Mouse (Mus musculus): ENCODE data around the gene 1700028P14Rik. TPM values are rescaled to one million over a fixed set of nuclear protein-coding genes. Genes with fewer than 3 reads are reported as not detected.
A peak's percentile ranks its signal among the peaks of the same experiment; 100 is the strongest.

1700028P14Rik gene
- polyA plus RNA-seq, 1 experiment from 2014 or later, result 0.89 TPM

DNA sequence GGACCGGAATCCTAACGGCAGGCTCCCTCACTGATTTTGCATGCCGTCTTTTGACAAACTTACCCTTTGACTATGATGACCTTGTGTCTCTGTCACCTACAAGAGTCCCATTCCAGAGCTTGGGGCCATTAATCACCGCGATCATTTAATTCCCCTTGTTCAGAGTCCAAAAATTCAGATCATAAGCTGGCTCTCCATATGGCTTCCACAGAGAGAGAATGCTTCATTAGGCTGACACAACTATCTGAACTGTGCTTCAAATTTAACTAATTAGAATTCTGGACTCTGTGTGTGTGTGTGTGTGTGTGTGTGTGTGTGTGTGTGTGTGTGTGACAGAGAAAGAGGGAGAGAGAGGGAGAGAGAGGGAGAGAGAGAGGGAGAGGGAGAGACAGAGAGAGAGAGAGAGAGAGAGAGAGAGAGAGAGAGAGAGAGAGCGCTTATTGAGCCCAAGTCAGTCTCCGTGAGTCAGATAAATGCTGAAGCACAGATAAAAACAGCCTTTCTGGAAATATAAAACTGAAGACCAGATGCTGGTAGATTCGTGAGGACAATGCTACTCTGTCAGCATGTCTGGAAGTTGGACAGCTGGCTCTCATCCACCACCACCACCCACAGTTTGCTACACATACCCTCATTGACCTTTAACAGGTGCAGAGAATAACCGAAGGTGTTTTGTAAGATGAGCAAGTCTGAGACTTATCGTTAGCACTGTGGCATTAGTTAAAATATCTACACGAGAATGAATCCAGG is 73.8 kb downstream of the 1700028P14Rik start:
- no peak overlapping the region for H3K9ac ChIP-seq
- H3K27ac ChIP-seq, result no peak overlapping the region
- no peak for ATAC-seq (ENCODE audit: low FRiP score)
- WGBS, result 78% methylated on average over 11 of the region's 11 CpGs
- no peaks in the 10 kb centered on the region for H3K27me3 ChIP-seq
- no peaks in the 10 kb centered on the region for H3K36me3 ChIP-seq (replicated peaks)
- no peaks in the 10 kb centered on the region for H3K9me3 ChIP-seq
- H3K4me2 ChIP-seq, result no peak overlapping the region
- no peak overlapping the region for H3K4me3 ChIP-seq (replicated peaks)
- no peaks in the 10 kb centered on the region for H3K4me1 ChIP-seq

DNA sequence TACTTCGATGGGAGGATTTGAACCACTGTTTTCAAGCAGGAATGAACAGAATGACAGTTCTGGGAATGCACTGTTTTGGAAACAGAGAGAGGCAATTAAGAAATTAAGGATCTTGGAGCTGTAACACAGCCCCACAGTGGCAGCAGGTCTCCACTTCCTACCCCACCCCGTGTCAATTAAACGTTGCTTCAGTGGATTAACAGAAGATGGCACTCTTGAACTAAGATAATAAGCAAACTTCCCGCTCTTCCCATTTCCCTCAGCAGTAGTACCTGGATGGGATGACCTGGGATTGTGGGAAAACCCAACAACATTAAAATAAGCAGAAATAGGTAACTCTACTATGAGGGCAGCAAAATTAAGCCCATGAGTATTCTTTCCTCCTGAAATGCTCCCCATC is 75.9 kb downstream of the 1700028P14Rik start:
- H3K36me3 ChIP-seq (replicated peaks), result no peaks in the 10 kb centered on the region
- no peaks in the 10 kb centered on the region for H3K9me3 ChIP-seq
- no peak overlapping the region for H3K27ac ChIP-seq
- no peaks in the 10 kb centered on the region for H3K4me1 ChIP-seq
- 53% methylated on average over 4 of the region's 4 CpGs for WGBS
- no peaks in the 10 kb centered on the region for H3K27me3 ChIP-seq
- no peak overlapping the region for H3K9ac ChIP-seq
- ATAC-seq (ENCODE audit: low FRiP score), result no peak
- no peak overlapping the region for H3K4me2 ChIP-seq
- H3K4me3 ChIP-seq (replicated peaks), result no peak overlapping the region

DNA sequence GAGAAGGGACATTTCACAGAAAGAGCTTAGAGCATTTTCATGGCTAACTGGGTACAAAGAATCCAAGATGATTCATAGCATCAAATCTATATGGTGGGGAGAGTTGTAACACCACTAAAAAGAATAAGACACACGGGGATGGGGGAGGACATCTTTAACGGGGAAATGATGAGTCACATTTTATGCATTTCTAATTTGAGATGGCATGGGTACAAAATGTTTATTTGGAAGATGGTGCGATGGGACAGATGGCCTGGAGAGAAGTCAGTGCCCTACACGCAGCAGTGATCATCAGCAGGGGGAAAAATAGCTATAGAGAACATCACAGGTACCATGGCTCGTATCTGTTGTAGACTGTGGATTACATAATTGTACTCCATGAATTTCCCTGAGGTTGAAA is 88.9 kb downstream of the 1700028P14Rik start:
- Histone ChIP-seq H3K4me1 (no peaks in the 10 kb centered on the region), H3K9ac (no peak overlapping the region), H3K27ac (no peak overlapping the region), H3K4me2 (no peak overlapping the region), H3K36me3 (replicated peaks) (no peaks in the 10 kb centered on the region), H3K9me3 (no peaks in the 10 kb centered on the region), H3K4me3 (replicated peaks) (no peak overlapping the region), H3K27me3 (no peaks in the 10 kb centered on the region)
- no peak for ATAC-seq (ENCODE audit: low FRiP score)
- 92% methylated on average over 5 of the region's 5 CpGs for WGBS

DNA sequence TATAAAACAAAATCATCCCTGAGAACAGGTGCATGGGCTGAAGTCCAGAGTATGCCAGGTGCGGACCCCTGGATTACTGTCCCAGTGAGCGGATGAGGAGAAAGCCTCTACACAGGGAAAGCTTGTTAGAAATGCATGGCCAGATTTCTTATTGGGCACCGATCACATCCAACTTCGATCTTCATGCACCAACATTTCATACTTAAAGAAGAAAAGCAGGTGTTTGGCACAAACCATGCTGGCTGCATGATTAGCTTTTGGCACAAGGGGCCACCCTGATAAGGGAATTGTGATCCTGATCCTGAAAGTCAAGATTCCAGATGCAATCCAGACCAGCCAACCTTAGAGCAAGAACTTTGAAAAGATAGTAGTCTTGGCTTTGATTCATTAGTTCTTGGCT is 90.0 kb downstream of the 1700028P14Rik start:
- ATAC-seq (ENCODE audit: low FRiP score), result no peak
- WGBS, result 98% methylated on average over 4 of the region's 4 CpGs

DNA sequence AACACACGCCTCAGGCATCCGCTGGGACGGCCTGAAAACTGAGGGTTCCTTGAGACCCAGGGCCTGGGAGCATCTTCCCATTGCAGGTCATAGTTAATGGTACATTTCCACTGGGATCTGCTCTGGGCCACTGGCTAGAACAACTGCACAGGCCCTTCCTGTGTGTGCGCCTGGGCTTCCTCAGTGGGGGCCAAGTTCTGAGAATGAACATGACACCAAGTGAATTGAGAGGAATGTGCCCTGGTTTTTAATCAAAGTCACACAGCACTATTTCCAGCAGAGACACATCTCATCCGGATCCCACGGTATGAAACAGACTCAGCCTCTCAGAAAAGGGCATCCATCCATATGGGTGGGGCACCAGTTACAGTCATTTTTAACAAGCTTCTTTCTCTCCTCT is 90.6 kb downstream of the 1700028P14Rik start:
- H3K36me3 ChIP-seq (replicated peaks), result no peaks in the 10 kb centered on the region
- 92% methylated on average over 6 of the region's 6 CpGs for WGBS
- no peaks in the 10 kb centered on the region for H3K27me3 ChIP-seq
- no peak overlapping the region for H3K9ac ChIP-seq
- no peak overlapping the region for H3K4me3 ChIP-seq (replicated peaks)
- no peak overlapping the region for H3K4me2 ChIP-seq
- no peak for ATAC-seq (ENCODE audit: low FRiP score)
- H3K27ac ChIP-seq, result no peak overlapping the region
- H3K4me1 ChIP-seq, result no peaks in the 10 kb centered on the region
- H3K9me3 ChIP-seq, result no peaks in the 10 kb centered on the region

More for the DNA sequence above, 90.0 kb downstream of the 1700028P14Rik start:
- Histone ChIP-seq H3K9ac (no peak overlapping the region), H3K4me3 (replicated peaks) (no peak overlapping the region), H3K36me3 (replicated peaks) (no peaks in the 10 kb centered on the region), H3K27me3 (no peaks in the 10 kb centered on the region), H3K4me1 (no peaks in the 10 kb centered on the region), H3K27ac (no peak overlapping the region), H3K9me3 (no peaks in the 10 kb centered on the region), H3K4me2 (no peak overlapping the region)

DNA sequence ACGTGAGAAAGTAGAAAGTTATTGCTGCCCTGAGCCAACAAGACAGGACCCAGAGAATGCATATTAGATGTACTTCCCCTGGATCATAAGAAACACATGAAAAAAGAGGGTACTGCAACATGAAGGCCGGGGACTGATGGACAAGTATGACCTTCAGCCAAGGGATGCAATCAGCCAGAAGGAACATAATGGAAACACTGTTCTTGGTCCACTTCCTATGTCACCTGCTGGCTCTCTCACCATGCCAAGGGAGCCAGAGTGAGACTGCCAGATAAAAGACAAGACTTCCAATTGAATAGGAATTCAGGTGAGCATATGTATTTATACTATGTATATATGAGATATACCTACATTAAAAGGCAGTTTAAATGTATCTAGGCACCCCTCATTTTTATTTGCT is 99.2 kb downstream of the 1700028P14Rik start:
- H3K4me3 ChIP-seq (replicated peaks), result no peak overlapping the region
- H3K36me3 ChIP-seq (replicated peaks), result no peaks in the 10 kb centered on the region
- H3K9me3 ChIP-seq, result no peaks in the 10 kb centered on the region
- ATAC-seq (ENCODE audit: low FRiP score), result no peak
- H3K4me1 ChIP-seq, result no peaks in the 10 kb centered on the region
- no peaks in the 10 kb centered on the region for H3K27me3 ChIP-seq
- H3K4me2 ChIP-seq, result no peak overlapping the region
- WGBS, result 80% methylated on average over 2 of the region's 2 CpGs
- H3K9ac ChIP-seq, result no peak overlapping the region
- H3K27ac ChIP-seq, result no peak overlapping the region

DNA sequence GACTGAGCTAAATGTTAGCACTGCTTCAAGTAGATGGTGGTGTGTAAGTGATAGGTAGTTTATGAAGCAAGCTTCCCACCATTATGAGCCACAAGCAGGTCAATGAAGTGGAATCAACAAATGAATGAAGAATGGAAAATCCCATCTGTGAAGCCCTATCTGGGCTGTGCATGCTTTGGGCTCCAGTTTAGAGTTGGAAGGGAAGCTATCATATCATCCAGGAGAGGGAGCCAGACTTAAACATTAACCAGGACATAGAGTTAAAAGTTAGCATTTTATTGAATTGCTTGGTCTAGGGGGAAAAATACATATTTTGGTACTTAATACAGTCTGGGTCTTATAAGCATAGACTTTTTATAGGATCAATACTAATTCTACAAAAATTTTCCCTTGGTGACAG is 107.0 kb downstream of the 1700028P14Rik start:
- no peaks in the 10 kb centered on the region for H3K9me3 ChIP-seq
- H3K4me2 ChIP-seq, result no peak overlapping the region
- ATAC-seq (ENCODE audit: low FRiP score), result no peak
- no peak overlapping the region for H3K9ac ChIP-seq
- no peaks in the 10 kb centered on the region for H3K36me3 ChIP-seq (replicated peaks)
- no peaks in the 10 kb centered on the region for H3K27me3 ChIP-seq
- no peak overlapping the region for H3K4me3 ChIP-seq (replicated peaks)
- no peaks in the 10 kb centered on the region for H3K4me1 ChIP-seq
- no peak overlapping the region for H3K27ac ChIP-seq

DNA sequence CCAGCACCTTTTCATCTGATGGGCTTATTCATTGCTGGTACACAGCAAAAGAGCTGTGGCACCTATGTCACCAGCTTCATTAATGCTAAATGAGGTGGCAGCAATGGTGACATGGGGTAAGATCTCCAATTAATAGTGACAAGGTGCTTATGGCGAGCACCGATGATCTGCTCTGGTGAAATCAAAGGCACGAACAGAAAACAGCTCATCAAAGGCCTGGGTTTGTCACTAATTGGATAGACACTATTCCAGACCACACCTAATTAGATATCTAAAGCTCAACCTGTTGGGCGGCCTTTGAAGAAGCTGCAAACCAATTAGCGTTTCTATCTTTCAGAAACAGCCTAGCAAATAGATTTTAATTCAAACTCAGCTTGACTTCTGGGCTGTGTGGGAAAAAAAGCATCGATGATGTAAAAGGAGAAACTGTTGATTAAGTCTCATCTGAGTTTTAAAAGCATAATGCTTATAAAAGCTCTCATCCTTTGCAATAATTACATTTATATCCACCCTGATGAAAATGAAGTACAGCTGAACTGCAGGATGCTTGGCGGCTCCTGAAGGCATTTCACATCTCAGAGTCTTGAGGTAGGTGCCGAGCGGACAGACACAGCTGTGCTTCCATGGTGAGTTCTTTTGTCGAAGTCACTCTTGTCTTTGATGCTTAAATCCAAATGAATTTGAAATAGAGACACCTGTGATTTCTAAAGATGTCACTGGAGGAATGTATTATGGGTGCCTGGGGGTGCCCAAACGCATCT is 109.2 kb downstream of the 1700028P14Rik start:
- Histone ChIP-seq H3K9ac (no peak overlapping the region), H3K9me3 (no peaks in the 10 kb centered on the region), H3K27me3 (no peaks in the 10 kb centered on the region), H3K36me3 (replicated peaks) (no peaks in the 10 kb centered on the region), H3K4me3 (replicated peaks) (no peak overlapping the region), H3K4me2 (no peak overlapping the region), H3K27ac (peak overlapping the region; percentile 38; the same call in 1 of the 2 replicates), H3K4me1 (no peaks in the 10 kb centered on the region; the same call in 1 of the 2 replicates)
- WGBS, result 31% methylated on average over 11 of the region's 11 CpGs
- ATAC-seq (ENCODE audit: low FRiP score), result peak; percentile 87

DNA sequence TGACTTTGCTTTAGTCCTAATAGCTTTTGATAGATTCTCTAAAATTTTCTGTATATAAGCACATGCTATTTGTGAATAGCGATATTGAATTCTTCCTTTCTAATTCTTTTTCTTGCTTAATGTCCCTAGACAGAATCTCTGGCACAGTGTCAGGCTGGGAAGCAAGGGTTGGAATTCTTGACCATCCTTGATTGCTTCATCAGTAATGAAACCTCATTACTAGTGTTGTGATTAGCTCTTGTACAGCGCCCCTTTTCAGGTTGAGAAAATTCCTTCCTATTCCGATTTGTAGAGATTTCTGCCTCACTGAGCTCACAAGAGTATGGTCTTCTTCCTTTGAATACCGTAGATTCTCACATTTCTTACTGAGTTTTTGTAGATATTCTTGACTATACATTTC is 109.9 kb downstream of the 1700028P14Rik start:
- Histone ChIP-seq H3K9ac (no peak overlapping the region), H3K36me3 (replicated peaks) (no peaks in the 10 kb centered on the region), H3K4me1 (no peaks in the 10 kb centered on the region; the same call in 1 of the 2 replicates), H3K4me3 (replicated peaks) (no peak overlapping the region), H3K27me3 (no peaks in the 10 kb centered on the region), H3K27ac (peak overlapping the region; percentile 38; the same call in 1 of the 2 replicates), H3K9me3 (no peaks in the 10 kb centered on the region), H3K4me2 (no peak overlapping the region)
- 53% methylated on average over 4 of the region's 4 CpGs for WGBS
- peak; percentile 67; the same call in 1 of the 2 replicates for ATAC-seq (ENCODE audit: low FRiP score)

DNA sequence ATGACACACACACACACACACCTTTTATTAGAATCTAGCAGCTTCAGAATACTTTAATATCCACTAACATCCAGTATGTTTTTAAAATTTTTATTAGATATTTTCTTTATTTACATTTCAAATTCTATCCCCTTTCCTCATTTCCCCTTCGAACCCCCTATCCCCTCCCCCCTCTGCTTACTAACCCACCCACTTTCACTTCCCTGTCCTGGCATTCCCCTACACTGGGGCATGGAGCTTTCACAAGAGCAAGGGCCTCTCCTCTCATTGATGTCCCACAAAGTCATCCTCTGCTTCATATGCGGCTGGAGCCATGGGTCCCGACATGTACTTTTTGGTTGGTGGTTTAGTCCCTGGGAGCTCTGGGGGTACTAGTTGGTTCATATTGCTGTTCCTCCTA is 116.9 kb downstream of the 1700028P14Rik start:
- WGBS, result 94% methylated on average over 3 of the region's 3 CpGs
- Histone ChIP-seq H3K9me3 (no peaks in the 10 kb centered on the region), H3K27me3 (no peaks in the 10 kb centered on the region), H3K36me3 (replicated peaks) (no peaks in the 10 kb centered on the region), H3K9ac (no peak overlapping the region), H3K4me3 (replicated peaks) (no peak overlapping the region), H3K4me2 (no peak overlapping the region), H3K4me1 (no peaks in the 10 kb centered on the region; the same call in none of the 2 replicates), H3K27ac (no peak overlapping the region)
- ATAC-seq (ENCODE audit: low FRiP score), result no peak

DNA sequence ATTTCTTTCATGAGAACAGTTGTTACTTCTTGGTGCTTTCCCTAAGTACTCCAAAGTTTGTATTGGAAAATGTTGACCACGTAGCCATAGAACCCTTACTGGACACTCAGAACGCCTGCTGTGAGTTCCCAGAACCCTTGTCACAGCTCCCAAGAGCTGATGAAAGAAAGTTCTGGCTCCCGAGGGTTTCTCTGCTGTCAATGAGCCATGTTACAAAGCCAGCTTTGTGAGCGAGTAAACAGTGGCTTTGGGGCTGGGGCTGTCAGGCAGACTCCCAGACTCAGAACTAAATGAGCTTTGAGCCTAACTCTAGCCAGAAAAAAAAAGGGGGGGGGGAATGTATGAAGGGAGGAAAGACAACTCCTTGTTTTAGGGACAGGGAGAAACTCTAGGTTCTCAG is 120.7 kb downstream of the 1700028P14Rik start:
- no peak overlapping the region for H3K9ac ChIP-seq
- H3K4me1 ChIP-seq, result no peaks in the 10 kb centered on the region; the same call in 1 of the 2 replicates
- no peak overlapping the region for H3K4me2 ChIP-seq
- no peak for ATAC-seq (ENCODE audit: low FRiP score)
- 14% methylated on average over 4 of the region's 4 CpGs for WGBS
- H3K36me3 ChIP-seq (replicated peaks), result no peaks in the 10 kb centered on the region
- H3K27ac ChIP-seq, result no peak overlapping the region
- H3K4me3 ChIP-seq (replicated peaks), result no peak overlapping the region
- H3K9me3 ChIP-seq, result no peaks in the 10 kb centered on the region
- no peaks in the 10 kb centered on the region for H3K27me3 ChIP-seq

DNA sequence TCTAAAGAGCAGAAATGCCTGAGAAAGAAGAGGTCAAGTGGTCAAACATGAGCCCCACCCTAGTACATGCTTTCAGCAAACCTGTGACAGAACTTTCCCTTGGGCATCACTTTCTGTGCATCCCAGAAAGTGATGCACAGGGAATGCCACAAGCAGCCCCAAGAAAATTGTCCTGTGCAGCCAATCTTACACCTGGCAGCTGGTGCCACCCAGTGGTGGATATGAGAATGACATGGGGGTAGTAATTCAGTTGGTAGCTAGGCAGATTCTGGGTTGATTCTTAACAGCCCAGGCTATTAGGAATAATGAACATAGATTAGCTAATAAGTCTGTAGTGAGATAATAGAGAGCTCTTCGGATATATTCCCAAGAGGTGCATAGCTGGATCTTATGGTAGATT is 128.9 kb downstream of the 1700028P14Rik start:
- Histone ChIP-seq H3K36me3 (replicated peaks) (no peaks in the 10 kb centered on the region), H3K4me2 (no peak overlapping the region), H3K27ac (no peak overlapping the region), H3K9ac (no peak overlapping the region), H3K27me3 (no peaks in the 10 kb centered on the region), H3K4me1 (no peaks in the 10 kb centered on the region), H3K9me3 (no peaks in the 10 kb centered on the region), H3K4me3 (replicated peaks) (no peak overlapping the region)
- 14% methylated on average over 1 of the region's 1 CpGs for WGBS
- ATAC-seq (ENCODE audit: low FRiP score), result 0 out of 2 replicates have a peak, but pooled peaks have one; percentile 41

DNA sequence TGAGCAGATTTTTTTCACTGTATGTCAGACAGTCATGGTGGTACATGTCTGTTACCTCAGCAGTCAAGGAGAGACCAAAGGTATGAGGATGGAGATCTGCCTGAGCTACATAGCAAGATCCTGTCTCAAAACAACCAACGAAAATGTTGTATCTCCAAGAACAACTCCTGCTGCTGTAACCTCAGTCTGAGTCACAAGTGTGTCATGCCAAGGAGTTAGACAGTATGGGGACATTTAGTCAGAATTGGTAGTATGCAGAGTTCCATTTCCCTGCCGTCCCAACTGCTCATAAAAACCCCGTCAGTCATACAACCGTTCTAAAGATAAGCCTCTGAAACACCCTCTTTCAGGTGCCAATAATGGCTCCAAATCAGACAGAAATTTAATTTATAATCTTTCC is 130.8 kb downstream of the 1700028P14Rik start:
- no peak overlapping the region for H3K27ac ChIP-seq
- no peak overlapping the region for H3K4me2 ChIP-seq
- ATAC-seq (ENCODE audit: low FRiP score), result no peak
- no peaks in the 10 kb centered on the region for H3K27me3 ChIP-seq
- no peak overlapping the region for H3K4me3 ChIP-seq (replicated peaks)
- H3K9me3 ChIP-seq, result no peaks in the 10 kb centered on the region
- H3K4me1 ChIP-seq, result no peaks in the 10 kb centered on the region
- WGBS, result 95% methylated on average over 4 of the region's 4 CpGs
- H3K9ac ChIP-seq, result no peak overlapping the region
- no peaks in the 10 kb centered on the region for H3K36me3 ChIP-seq (replicated peaks)
